Mouse (Mus musculus): ENCODE results near the gene Ttll9. TPM values are rescaled to one million over a fixed set of nuclear protein-coding genes. Genes with fewer than 3 reads are reported as not detected.

The Ttll9 gene
- total and polyA plus RNA-seq, 3 experiments, result 0.07 to 0.19 TPM; not detected in 1

- Histone ChIP-seq H3K27me3 (ENCODE audit: control insufficient read depth in 1 of 2, insufficient read depth in 2 of 2, low read length in 2 of 2) (no peaks in the 10 kb centered on the region; a peak in 3 of 4 replicates), H3K9me3 (replicated peaks; ENCODE audit: insufficient read depth, low read length) (no peaks in the 10 kb centered on the region), H3K4me1 (ENCODE audit: control insufficient read depth in 1 of 2, insufficient read depth in 2 of 2, low read length in 2 of 2) (peaks cover 0 to 9% of the 10 kb centered on the region in 2 experiments; a peak in 3 of 4 replicates), H3K36me3 (ENCODE audit: control insufficient read depth in 1 of 2, insufficient read depth in 2 of 2, low read length in 2 of 2) (no peaks in the 10 kb centered on the region; a peak in 1 of 4 replicates), H3K9ac (ENCODE audit: control insufficient read depth, low read depth, low read length, poor library complexity, severe bottlenecking) (no peak overlapping the region), H3K79me2 (ENCODE audit: control insufficient read depth, insufficient read depth, low read length, poor library complexity) (no peaks in the 10 kb centered on the region), H3K4me3 (ENCODE audit: control insufficient read depth in 1 of 2, insufficient read depth in 1 of 2, low read depth in 2 of 2, low read length in 2 of 2) (no peak overlapping the region), H3K27ac (ENCODE audit: control insufficient read depth, low read depth, low read length) (no peak overlapping the region)
- DNase-seq (ENCODE audit: low read depth, low spot score), result no peak
- TF ChIP-seq HCFC1 (IDR thresholded peaks at IDR 0.05; ENCODE audit: low read depth, low read length) (no peak), MAFK (IDR thresholded peaks at IDR 0.05; ENCODE audit: borderline replicate concordance, low read depth, low read length) (no peak), TAL1 (IDR thresholded peaks at IDR 0.05; ENCODE audit: low read length) (no peak), KAT2A (conservative IDR thresholded peaks at IDR 0.05; ENCODE audit: low read depth, low read length) (no peak), ZMIZ1 (IDR thresholded peaks at IDR 0.05; ENCODE audit: low read depth, low read length) (no peak), RAD21 (IDR thresholded peaks at IDR 0.05; ENCODE audit: low read depth, low read length) (no peak), MXI1 (IDR thresholded peaks at IDR 0.05; ENCODE audit: low read depth, low read length) (no peak), UBTF (IDR thresholded peaks at IDR 0.05; ENCODE audit: borderline replicate concordance, insufficient read depth, low read depth, low read length) (no peak), NELFE (IDR thresholded peaks at IDR 0.05; ENCODE audit: low read depth, low read length) (no peak), JUND (IDR thresholded peaks at IDR 0.05; ENCODE audit: low read depth, low read length) (no peak), RCOR1 (IDR thresholded peaks at IDR 0.05; ENCODE audit: low read depth, low read length) (no peak), TBP (IDR thresholded peaks at IDR 0.05; ENCODE audit: low read depth, low read length) (no peak), USF2 (IDR thresholded peaks at IDR 0.05; ENCODE audit: borderline replicate concordance in 1 of 2, insufficient read depth in 1 of 2, low read depth in 1 of 2, low read length in 2 of 2) (no peak), MAX (IDR thresholded peaks at IDR 0.05; ENCODE audit: low read length) (no peak), CHD1 (IDR thresholded peaks at IDR 0.05; ENCODE audit: low read depth, low read length) (no peak), ZKSCAN1 (IDR thresholded peaks at IDR 0.05; ENCODE audit: low read depth, low read length) (no peak), CHD2 (IDR thresholded peaks at IDR 0.05; ENCODE audit: low read length) (no peak)
Observed at GRCm38 (mm10) chr2:152916111-152916510, 46.2 kb upstream of the Ttll9 start.

- Histone ChIP-seq H3K36me3 (ENCODE audit: control insufficient read depth in 1 of 2, insufficient read depth in 2 of 2, low read length in 2 of 2) (no peaks in the 10 kb centered on the region; a peak in 1 of 4 replicates), H3K4me3 (ENCODE audit: control insufficient read depth in 1 of 2, insufficient read depth in 1 of 2, low read depth in 2 of 2, low read length in 2 of 2) (no peak overlapping the region), H3K27ac (ENCODE audit: control insufficient read depth, low read depth, low read length) (no peak overlapping the region), H3K9ac (ENCODE audit: control insufficient read depth, low read depth, low read length, poor library complexity, severe bottlenecking) (no peak overlapping the region), H3K4me1 (ENCODE audit: control insufficient read depth in 1 of 2, insufficient read depth in 2 of 2, low read length in 2 of 2) (peaks cover 0 to 9% of the 10 kb centered on the region in 2 experiments; a peak in 3 of 4 replicates), H3K27me3 (ENCODE audit: control insufficient read depth in 1 of 2, insufficient read depth in 2 of 2, low read length in 2 of 2) (no peaks in the 10 kb centered on the region; a peak in 1 of 4 replicates), H3K9me3 (replicated peaks; ENCODE audit: insufficient read depth, low read length) (no peaks in the 10 kb centered on the region), H3K79me2 (ENCODE audit: control insufficient read depth, insufficient read depth, low read length, poor library complexity) (no peaks in the 10 kb centered on the region)
- TF ChIP-seq TBP (IDR thresholded peaks at IDR 0.05; ENCODE audit: low read depth, low read length), result no peak
- TF ChIP-seq CHD2 (IDR thresholded peaks at IDR 0.05; ENCODE audit: low read length), result no peak
- no peak for TF ChIP-seq SIN3A (IDR thresholded peaks at IDR 0.05; ENCODE audit: low read length)
- no peak for TF ChIP-seq KAT2A (conservative IDR thresholded peaks at IDR 0.05; ENCODE audit: low read depth, low read length)
- no peak for TF ChIP-seq NELFE (IDR thresholded peaks at IDR 0.05; ENCODE audit: low read depth, low read length)
- no peak for TF ChIP-seq ZKSCAN1 (IDR thresholded peaks at IDR 0.05; ENCODE audit: low read depth, low read length)
- no peak for TF ChIP-seq GABPA (IDR thresholded peaks at IDR 0.05; ENCODE audit: low read depth, low read length)
- TF ChIP-seq ZC3H11A (IDR thresholded peaks at IDR 0.05; ENCODE audit: low read depth, low read length), result no peak
- no peak for TF ChIP-seq MYB (IDR thresholded peaks at IDR 0.05; ENCODE audit: low read depth, low read length)
- no peak for TF ChIP-seq MAX (IDR thresholded peaks at IDR 0.05; ENCODE audit: low read length)
- no peak for TF ChIP-seq MEF2A (IDR thresholded peaks at IDR 0.05; ENCODE audit: extremely low read depth, insufficient replicate concordance, low read depth, low read length, poor library complexity, severe bottlenecking)
- DNase-seq (ENCODE audit: low read depth, low spot score), result no peak
Observed at GRCm38 (mm10) chr2:152917671-152918070, 44.6 kb upstream of the Ttll9 start.
